Mouse (Mus musculus): Measurements from ENCODE around the gene Arhgap32.

The Arhgap32 gene

GRCm38 (mm10) chr9:32192295-32193073, 76.5 kb downstream of the Arhgap32 start:
- no peak for DNase-seq (ENCODE audit: low read depth, low spot score)

DNA sequence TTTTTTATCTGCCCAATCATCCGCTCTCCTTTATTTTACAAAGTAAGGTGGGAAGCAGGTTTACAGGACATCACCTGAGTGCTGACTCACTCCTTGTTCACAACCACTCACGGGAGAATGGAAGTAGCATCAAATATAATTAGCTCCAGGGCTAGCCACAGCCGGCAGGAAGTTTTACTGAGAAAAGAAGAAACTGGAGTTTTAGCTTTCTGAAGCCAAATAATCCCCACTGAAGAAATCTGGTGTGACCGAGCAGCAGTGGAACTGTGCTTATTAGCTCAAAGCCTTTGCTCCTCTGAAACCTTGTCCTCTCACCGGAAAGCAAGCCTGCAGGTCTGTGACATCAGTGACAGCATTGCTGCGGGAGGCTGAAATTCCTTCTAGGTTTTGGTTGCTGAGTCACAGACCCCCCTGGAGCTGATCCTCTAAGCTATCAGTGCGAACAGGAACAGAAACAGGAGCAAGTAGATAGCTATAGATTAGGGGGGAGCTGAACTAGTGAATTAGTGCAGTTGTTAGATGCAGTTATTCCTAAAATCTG, 88.6 kb downstream of the Arhgap32 start:
- no peak for DNase-seq (ENCODE audit: low read depth, low spot score)

- no peak for DNase-seq (ENCODE audit: low read depth, low spot score)
Measured at GRCm38 (mm10) chr9:32207133-32207532, 91.2 kb downstream of the Arhgap32 start.

GRCm38 (mm10) chr9:32208071-32208470, 92.1 kb downstream of the Arhgap32 start:
- DNase-seq (ENCODE audit: low read depth, low spot score) = no peak

DNA sequence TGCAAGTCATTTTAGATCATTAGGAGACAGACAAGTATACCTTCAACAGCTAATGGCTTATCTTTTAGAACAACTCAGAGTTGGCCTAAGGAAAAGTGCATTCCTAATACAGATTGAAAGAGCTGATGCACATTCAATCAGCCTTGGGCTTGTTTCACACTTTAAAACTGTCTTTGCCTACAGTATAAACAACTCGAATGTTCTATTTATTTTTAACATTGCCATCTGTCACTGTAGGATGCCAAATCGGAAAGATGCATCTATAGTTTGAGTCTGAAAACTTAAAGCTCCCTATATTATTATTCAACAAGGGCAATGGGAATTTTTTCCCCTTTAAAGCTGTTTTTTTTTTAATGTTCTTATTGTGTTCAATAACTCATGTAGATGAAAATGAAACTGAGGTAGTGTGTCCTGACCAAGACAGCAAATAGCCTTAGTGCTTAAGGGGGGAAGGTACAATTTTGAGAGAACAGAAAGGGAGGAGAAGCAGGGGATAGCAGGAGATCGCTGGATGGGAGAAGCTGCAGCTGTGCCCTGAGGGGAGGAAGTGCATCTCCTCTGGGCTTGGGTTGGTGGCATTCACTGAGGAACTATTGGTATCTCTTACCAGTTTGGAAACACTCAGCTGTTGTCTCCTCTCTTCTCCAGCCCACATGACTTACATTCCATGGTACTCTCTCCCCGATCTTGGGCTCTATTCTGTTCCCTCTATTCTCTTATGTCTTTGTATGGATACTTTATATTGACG, 101.1 kb downstream of the Arhgap32 start:
- DNase-seq (ENCODE audit: low read depth, low spot score) = no peak

GRCm38 (mm10) chr9:32219400-32219799, 103.5 kb downstream of the Arhgap32 start:
- no peak for DNase-seq (ENCODE audit: low read depth, low spot score)

DNA sequence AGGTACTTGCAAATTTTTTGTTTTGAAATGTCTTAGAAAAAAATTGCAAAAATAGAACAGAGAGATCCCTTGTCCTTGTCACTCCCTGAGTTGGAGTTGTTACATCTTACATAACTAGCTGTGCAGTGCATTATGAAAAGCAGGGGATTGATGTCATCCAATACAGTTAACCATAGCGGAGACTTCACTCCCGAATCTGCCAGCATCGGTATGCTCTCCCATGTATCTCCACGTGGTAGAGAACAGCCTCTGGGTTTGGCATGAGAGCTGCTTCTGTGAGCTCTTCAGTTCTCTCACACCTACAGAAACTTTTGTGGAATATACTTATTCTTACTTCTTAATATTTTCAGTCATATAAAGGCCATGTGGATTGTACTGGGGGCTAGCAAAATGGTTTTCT, 106.2 kb downstream of the Arhgap32 start:
- no peak for DNase-seq (ENCODE audit: low read depth, low spot score)

DNA sequence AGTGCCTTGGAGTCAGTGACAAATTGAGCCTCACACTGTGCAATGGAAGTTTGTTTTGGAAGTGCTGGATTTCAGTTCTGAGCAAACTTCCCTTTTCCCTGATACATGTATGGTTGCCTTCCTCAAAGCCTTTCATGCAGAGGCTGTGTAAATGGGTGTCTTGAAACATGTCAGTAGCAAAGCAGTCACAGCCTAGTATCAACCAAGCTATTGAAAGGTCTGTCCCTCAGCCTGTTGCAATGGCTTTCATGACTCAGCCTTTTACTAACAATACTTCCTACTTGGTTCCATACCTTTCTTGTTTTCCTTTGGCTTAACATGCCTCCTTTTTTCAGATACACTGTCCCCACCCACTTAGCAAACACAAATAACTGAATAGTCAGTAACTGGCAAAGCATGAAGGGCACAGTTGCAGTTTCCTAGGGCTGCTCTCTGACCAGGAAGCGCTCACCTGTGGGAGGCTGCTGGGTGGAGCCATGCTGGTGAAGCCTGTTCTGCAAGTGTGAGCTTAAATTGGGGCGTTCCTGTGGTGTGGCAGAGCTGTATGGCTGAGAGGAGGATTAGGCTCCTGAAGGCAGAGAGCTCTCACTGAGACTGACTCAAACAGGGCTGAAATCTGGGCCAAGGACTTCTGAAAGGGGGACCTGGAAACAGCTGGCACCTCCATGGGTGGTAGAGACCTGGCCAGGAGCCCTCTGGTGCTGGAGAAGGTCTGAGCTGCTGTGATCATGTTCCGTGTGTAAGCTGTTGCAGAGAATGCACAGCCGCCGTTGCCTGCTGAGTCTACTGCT, 108.0 kb downstream of the Arhgap32 start:
- DNase-seq (ENCODE audit: low read depth, low spot score) = peak; percentile 11

GRCm38 (mm10) chr9:32224937-32225336, 109.0 kb downstream of the Arhgap32 start:
- DNase-seq (ENCODE audit: low read depth, low spot score) = no peak

DNA sequence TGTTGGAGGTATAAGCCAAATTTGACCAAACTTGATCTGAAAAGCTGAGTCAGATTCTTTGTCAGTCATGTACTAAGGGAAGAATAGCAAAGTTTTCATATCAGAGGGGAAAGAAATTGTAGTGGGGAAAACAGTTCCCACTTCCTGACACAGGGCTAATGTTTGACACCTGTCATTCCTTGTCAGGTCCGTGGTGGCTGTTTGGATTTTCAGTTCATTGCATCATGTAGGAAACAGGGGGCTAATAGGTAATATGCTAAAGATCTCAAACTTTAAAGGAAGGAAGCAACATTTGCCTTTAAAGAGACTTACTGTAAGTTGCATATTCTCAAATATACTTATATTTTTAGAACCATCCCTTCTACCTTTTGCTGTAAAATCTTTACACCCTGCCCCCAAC, 109.6 kb downstream of the Arhgap32 start:
- no peak for DNase-seq (ENCODE audit: low read depth, low spot score)

- DNase-seq (ENCODE audit: low read depth, low spot score) = no peak
Measured at GRCm38 (mm10) chr9:32227034-32227433, 111.1 kb downstream of the Arhgap32 start.

DNA sequence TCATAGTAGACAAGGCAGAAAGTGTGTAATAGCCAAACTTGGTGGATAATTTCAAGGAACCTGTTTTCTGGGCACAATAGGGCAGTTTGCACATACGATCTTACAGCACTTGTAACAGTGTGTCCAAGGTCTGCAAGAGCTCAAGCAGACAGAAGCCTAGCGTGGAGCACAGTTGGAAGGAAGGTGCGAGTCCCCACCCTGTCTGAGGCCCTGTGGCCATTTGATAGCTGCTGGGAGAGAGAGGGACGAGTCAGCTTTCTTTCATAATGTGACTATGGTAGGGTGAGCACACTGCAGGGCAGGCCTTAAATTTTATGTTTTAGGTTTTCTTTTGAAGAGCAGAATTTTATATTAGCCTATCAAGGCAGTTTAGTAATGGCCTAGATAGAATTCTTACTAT, 117.7 kb downstream of the Arhgap32 start:
- no peak for DNase-seq (ENCODE audit: low read depth, low spot score)

GRCm38 (mm10) chr9:32234767-32235489, 119.0 kb downstream of the Arhgap32 start:
- no peak for DNase-seq (ENCODE audit: low read depth, low spot score)

- DNase-seq (ENCODE audit: low read depth, low spot score) = no peak
Measured at GRCm38 (mm10) chr9:32238899-32239298, 123.0 kb downstream of the Arhgap32 start.

DNA sequence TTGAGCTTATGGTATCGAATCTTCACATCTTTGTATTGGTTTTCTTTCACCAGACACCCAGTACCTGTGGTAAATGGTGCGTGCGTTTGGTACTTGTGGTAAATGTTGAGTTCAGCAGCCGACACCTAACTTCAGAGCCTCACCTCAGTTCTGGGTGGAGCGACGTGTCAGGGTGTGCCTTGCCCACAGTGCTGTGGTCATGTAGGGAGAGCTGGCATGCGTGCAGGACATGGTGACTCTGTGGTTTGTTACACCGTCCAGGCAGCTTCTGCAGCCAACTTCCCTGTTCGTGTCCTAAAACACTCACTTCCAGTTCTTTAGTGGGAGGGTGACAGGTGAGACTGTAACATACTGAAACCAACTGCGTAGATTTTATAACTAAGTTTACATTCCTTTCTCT, 123.5 kb downstream of the Arhgap32 start:
- no peak for DNase-seq (ENCODE audit: low read depth, low spot score)

DNA sequence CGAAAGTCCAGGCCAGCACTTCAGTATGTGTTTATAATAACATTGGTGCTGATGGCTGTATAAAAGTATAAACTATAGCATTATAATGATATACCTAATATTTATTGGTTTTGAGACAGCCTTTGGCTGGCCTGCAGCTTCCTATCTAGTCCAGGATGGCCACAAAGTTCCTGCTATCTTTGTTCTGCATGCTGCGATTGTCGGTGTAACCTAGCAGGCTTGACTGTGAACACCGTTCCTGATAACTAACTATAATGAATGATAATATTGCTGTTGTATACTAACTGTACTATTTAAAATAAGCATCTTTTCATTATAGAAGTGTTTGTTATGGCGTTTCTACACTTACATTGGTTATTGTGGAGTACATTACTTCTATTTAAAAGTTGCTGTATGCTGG, 124.5 kb downstream of the Arhgap32 start:
- DNase-seq (ENCODE audit: low read depth, low spot score) = no peak

DNA sequence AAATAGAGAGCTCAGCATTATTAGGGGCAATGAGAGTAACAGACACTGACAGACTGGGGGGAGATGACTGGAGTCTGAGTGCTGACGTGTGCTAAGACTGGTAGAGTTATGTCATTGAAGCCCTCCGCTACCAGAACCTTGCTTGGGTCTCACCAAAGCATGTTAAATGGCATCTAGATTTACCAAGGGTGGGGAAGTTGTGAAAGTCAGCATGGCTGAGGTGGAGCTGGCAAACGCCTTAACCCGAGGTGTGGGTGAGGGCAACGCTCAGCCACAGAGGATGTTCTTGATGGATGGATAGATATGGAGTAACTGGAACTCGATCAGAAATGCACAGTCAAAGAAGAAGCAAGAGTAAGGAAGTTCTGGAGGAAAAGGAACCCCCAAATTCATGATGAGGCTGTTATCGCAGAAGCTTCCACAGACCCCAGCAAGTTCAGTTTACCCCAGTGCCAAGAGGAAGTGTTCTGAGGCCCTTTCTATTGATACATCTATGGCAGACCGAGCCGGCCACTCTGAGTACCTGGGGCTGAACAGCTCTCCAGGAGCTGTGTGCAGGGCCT, 125.8 kb downstream of the Arhgap32 start:
- DNase-seq (ENCODE audit: low read depth, low spot score) = no peak

GRCm38 (mm10) chr9:32242921-32243617, 127.1 kb downstream of the Arhgap32 start:
- DNase-seq (ENCODE audit: low read depth, low spot score) = no peak

DNA sequence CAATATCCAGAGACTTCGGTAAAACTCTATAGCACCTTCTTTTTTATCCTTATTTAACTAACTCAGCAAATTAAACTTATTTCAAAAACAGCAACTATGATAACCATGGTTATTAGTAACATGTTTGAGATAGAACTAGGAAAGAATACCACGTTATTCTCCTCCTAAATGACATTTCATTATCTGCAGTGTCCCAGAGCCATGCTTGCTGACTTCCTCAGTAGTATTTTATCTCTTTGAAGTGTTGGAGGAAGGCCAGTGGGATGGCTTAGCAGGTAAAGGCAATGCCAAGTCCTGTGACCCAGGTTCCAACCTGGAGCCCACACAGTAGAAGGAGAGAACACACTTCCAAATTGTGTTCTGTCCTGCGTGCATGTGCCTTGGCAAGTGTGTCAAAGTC, 129.3 kb downstream of the Arhgap32 start:
- DNase-seq (ENCODE audit: low read depth, low spot score) = no peak

DNA sequence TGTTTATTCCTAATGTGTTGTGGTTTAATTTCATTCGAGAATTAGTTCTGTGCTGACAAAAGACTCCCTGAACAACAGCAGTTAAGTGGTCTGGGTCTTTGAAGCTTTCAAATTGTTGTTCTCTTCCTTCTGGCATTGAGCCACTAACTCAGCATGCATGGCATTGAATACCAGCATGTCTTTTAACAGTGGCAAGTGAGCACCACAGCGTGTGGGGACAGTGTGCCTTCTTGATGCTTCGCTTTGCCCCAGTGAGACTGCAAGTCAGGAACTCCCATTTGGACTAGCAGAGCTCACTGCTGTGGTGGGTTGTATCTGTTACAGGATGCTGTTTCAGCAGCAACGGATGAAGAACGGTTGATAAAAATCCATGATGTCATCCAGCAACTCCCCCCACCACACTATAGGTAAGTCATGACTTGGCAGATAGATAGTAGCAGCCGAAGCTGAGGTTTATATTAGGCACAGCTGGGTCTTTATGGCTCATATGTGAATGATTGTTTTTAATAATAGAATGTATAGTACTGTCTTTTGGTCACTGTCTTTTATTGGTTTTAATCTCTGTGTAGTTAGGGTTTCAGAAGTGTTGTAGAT, 130.3 kb downstream of the Arhgap32 start:
- no peak for DNase-seq (ENCODE audit: low read depth, low spot score)
